Mouse (Mus musculus) embryo, embryonic 11 days (tissue): ENCODE results near the gene Kcnc3.
A peak's percentile ranks its signal among the peaks of the same experiment; 100 is the strongest.

Experiments
- DNase-seq: peaks from one replicate; pipeline ENCODE4 v3.0.0-alpha.2; 2015

Gene Kcnc3

GRCm38 (mm10) chr7:44632676-44633075 lies 42.2 kb downstream of the Kcnc3 start:
- no peak for DNase-seq

GRCm38 (mm10) chr7:44633407-44633806 lies 42.9 kb downstream of the Kcnc3 start:
- peak; percentile 48 for DNase-seq

DNA sequence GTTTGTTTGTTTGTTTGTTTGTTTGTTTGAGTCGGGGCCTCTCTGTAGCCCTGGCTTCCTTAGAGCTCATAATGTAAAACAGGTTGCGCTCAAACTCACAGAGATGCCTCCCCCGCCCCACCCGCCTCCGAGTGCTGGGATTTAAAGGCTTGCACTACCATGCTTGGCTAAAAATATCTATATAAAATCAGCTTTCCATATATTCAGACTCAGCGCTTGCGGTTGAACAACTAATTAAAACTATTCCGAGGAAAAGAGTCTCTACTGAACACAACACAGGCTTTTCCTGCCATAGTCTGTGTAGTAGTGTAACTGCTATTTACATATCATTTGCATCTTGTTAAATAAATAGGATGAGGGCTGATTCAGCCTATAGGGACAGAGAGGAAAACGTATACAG lies 46.2 kb downstream of the Kcnc3 start:
- no peak for DNase-seq

DNA sequence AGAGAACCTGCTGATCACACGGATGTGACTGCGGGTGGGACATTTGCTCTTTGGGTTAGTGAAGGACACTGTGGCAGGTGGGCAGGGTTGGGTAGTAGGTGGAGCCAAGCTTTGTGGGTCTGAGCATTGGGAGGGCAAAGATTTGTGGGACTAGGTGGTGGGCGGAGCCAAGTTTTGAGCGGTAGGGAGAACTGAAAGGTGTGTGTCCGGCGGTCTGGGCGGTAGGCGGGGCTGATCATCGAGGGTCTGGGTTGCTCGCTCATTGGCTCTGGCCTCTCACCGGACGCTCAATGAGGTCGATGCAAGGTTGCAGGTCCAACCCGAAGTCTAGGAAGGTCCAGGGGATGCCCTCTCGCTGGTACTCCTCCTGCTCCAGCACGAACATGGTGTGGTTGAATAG lies 48.2 kb downstream of the Kcnc3 start:
- no peak for DNase-seq

DNA sequence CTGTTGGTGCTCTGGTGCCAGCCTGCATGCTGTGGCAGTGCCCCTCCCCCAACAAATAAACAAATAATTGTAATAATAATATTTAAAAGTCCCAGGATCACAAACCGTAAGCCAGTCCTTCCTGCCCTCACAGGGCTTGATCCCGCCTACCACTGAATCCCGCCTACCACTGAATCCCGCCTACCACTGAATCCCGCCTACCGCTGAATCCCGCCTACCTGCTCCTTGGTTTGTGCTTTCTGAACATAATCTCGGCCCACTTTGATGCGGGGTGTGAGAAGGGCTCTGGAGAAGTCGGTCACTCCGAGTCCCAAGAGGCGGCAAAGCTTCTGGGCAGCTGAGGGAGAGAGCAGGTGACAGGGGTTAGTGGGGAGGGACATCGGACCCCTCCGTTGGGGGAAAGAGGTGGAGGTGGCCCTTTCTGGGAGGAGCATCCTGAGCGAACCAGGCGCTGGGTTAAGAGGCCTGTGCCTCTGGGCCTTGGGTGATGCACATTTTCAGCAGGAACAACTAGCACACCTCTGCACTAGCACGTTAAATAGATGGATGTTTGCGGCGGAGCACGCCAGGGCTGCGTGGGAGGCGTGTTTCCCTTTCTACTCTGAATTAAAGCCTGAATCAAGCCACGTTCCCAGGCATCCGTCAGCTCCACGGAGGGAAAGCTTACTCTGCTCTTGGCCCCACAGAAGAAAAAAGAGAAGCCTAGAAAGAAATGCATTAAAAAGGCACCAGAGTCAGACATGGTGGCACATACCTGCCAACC lies 50.6 kb downstream of the Kcnc3 start:
- peak; percentile 15 for DNase-seq

DNA sequence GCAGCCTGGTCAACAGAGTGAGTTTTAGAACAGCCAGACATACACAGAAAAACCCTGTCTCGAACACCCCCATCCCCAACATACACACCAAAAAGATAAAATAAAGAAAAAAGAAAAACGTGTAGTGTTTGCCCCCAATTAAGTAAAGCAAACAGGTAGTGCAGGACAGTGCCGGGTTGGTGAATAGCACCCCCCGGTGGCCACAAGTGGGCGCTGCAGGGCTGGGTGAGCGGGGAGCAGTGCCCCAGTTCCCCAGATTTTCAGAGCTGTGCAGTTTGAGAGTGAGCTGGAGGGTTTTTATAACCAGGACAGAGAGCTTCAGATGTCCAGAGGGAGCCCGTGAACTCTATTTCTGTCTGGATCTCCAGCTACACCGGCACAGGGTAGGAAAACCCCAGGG lies 51.4 kb downstream of the Kcnc3 start:
- no peak for DNase-seq

DNA sequence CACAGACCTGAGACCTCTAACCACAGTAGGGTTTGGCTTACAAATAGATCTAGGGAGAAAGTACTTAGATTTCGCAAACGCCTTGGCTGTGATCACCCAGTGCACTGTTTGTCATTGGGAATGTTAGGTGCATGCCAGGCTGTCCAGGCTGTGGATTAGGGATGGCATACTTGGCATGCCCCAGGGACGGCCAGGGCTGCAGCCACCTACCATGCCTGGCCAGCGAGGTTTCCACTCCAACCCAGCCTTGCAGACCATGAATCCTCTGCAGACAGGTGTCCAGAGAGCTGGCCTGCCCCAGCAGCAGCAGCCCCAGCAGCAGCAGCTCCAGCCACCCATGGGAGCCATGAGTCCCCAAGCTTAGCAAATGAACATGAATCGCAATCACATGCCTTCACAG lies 54.8 kb downstream of the Kcnc3 start:
- no peak for DNase-seq

- no peak for DNase-seq
Observed at GRCm38 (mm10) chr7:44645951-44646350, 55.5 kb downstream of the Kcnc3 start.

DNA sequence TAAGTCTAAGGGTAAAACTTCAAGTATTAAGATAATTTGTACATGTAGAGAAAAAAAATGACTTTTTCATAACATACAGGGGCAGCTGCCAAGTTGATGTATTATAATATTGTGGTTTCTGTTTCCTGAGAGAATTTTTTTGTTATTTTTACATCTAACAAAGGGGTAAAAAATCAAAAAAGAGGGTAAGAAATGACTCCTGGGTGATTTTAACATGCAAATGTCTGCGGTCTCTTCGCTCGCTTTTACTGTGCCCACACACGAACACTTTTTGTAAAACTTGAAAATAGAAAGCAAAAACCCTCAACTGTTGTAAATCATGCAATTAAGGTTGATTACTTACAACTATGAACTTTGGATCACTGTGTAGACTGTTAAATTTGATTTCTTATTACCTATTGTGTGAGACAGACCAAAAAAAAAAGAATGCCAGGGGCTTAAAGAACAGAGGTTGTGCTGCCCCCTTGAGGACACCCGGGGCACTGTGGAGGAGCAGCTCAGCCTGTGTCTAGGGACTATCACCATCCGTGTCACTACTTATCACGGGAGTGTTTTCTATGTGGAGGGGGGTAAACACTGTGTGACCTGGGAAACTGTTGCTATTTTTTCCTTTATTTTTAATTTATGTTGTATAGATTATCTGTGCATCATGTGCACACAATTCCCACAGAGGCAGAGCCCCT lies 56.7 kb downstream of the Kcnc3 start:
- DNase-seq: peak; percentile 78

GRCm38 (mm10) chr7:44647729-44648128 lies 57.3 kb downstream of the Kcnc3 start:
- DNase-seq: no peak

- DNase-seq: no peak
Observed at GRCm38 (mm10) chr7:44649094-44649610, 58.7 kb downstream of the Kcnc3 start.

DNA sequence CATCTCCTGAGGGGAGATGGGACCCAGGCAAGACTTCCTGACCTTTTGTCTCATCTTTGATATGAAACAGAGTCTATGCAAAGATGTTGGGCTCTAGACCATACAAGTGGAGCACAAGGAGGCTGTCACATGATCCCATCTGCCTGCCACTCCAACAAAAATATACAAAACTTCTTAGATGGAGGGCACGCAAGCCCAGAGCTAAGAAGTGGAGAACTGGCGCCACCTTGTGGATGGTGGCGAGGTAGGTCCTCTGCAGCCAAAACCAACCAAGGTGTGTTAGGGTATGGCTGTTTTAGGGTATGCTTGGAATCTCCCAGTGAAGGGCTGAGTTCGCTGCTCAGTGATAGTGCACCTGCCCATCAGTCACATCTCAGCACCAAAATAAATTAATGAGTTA lies 59.5 kb downstream of the Kcnc3 start:
- DNase-seq: peak; percentile 78

DNA sequence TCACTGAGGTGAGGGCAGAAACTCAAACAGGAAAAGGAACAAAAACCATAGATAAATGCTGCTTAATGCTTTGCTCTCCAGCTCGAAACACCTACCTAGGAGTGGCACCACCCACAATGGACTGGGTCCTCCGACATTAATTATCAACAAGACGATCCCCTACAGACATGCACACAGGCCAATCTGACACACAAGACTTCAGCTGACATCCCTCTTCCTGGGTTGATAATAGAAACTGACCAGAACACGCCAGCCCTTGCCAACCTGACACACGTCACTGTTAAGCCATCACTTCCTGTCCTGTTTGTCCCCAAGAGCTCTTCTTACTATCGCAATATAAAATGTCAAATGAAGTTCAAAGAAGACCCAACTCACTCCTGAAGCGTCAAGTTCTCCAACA lies 61.0 kb downstream of the Kcnc3 start:
- no peak for DNase-seq

DNA sequence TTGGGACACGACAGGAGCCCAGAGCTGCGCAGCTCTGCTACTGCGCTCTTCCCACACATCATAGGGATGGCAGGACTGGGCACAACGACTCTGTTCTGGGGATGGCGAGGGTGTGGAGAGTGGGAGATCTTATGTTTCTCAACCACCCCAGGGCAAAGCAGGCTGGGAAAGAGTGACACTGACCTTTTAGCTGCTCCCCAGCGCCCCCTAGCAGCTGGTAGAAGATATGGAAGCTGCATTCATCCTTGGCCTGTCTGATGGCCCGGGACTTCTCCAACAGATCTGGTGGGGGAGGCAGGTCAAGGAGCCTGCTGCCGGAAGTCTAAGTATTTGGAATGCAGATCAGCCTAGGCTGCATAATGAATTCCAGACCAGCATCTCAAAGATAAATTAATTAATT lies 63.3 kb downstream of the Kcnc3 start:
- no peak for DNase-seq
